Mouse (Mus musculus) midbrain, embryonic 11.5 days (tissue): Measurements from ENCODE around the gene Gm26602. TPM values are rescaled to one million over a fixed set of nuclear protein-coding genes. Genes with fewer than 3 reads are reported as not detected.

Experiments used
- ATAC-seq: fragments of 200-750 bp; cut with Nextera tagmentation; 2 replicates; pipeline ENCODE4 v1.8.0; 2017; ENCODE audit warnings: moderate TSS enrichment, moderate library complexity; ENCODE audit not compliant: low FRiP score
- DNase-seq: peaks from one replicate; pipeline ENCODE4 v3.0.0; 2015; ENCODE audit warnings: low spot score; ENCODE audit errors: missing footprints
- H3K27ac ChIP-seq: fragments of 300-500 bp; sonication (generic); 2 replicates; pipeline ENCODE4 v1.5.1; 2014; ENCODE audit warnings: low read depth, low read length
- H3K27me3 ChIP-seq: fragments of 300-500 bp; sonication (generic); 2 replicates; pipeline ENCODE4 v1.6.1; 2014; ENCODE audit warnings: mild to moderate bottlenecking, low read length, moderate library complexity, mixed read lengths; ENCODE audit not compliant: control insufficient read depth, insufficient read depth
- H3K36me3 ChIP-seq: fragments of 300-500 bp; sonication (generic); 2 replicates; pipeline ENCODE4 v1.6.1; 2014; ENCODE audit warnings: mild to moderate bottlenecking, low read length, moderate library complexity, mixed read lengths; ENCODE audit not compliant: control insufficient read depth, insufficient read depth
- H3K4me1 ChIP-seq: fragments of 300-500 bp; sonication (generic); 2 replicates; pipeline ENCODE4 v1.6.1; 2014; ENCODE audit warnings: low read length; ENCODE audit not compliant: control insufficient read depth, insufficient read depth
- H3K4me2 ChIP-seq: fragments of 300-500 bp; sonication (generic); 2 replicates; pipeline ENCODE4 v1.6.1; 2014; ENCODE audit warnings: mild to moderate bottlenecking, moderate library complexity
- H3K4me3 ChIP-seq: fragments of 300-500 bp; sonication (generic); 2 replicates; pipeline ENCODE4 v1.5.1; 2014; ENCODE audit warnings: low read depth, low read length
- H3K9ac ChIP-seq: fragments of 300-500 bp; sonication (generic); 2 replicates; pipeline ENCODE4 v1.6.1; 2014; ENCODE audit warnings: low read length
- H3K9me3 ChIP-seq: fragments of 300-500 bp; sonication (generic); 2 replicates; pipeline ENCODE4 v1.6.1; 2016; ENCODE audit warnings: low read length; ENCODE audit not compliant: control insufficient read depth
- WGBS: fragments of 180-500 bp; shearing (Covaris S2); extraction: QIAGEN DNeasy Blood & Tissue Kit; methylation state at CpG from one replicate; pipeline ENCODE4 v1.1.7; 2014; 5-methylcytosine and 5-hydroxymethylcytosine counted together
- polyA plus RNA-seq: library from polyadenylated mRNA; unstranded; fragments of >200 nt; fragmentation: Nextera tagmentation; extraction: Ambion mirVana; gene quantifications from 2 replicates; pipeline ENCODE4 v1.2.1, GENCODE M21; 2014

Gene Gm26602
- polyA plus RNA-seq, 1 experiment from 2014 or later, result 20.6 TPM

GRCm38 (mm10) chr10:79927324-79928029 is 16.8 kb downstream of the Gm26602 start:
- H3K4me2 ChIP-seq, result peak overlapping the region; percentile 86
- H3K27ac ChIP-seq, result peak overlapping the region; percentile 27
- 0% methylated on average over 54 of the region's 54 CpGs for WGBS
- peaks cover 22% of the 10 kb centered on the region for H3K4me1 ChIP-seq
- peaks cover 11% of the 10 kb centered on the region for H3K27me3 ChIP-seq
- no peaks in the 10 kb centered on the region for H3K9me3 ChIP-seq
- DNase-seq, result peak; percentile 98
- no peaks in the 10 kb centered on the region for H3K36me3 ChIP-seq
- peak; percentile 49 for ATAC-seq
- H3K4me3 ChIP-seq, result peak overlapping the region; percentile 89
- peak overlapping the region; percentile 82 for H3K9ac ChIP-seq

- H3K27ac ChIP-seq, result peak overlapping the region; percentile 27
- under 1% methylated on average over 28 of the region's 29 CpGs for WGBS
- H3K4me1 ChIP-seq, result peaks cover 28% of the 10 kb centered on the region
- H3K36me3 ChIP-seq, result no peaks in the 10 kb centered on the region
- peaks cover 5% of the 10 kb centered on the region for H3K27me3 ChIP-seq
- DNase-seq, result no peak
- peak overlapping the region; percentile 82 for H3K9ac ChIP-seq
- 0 out of 2 replicates have a peak, but pooled peaks have one; percentile 12 for ATAC-seq
- H3K4me2 ChIP-seq, result peak overlapping the region; percentile 86
- peak overlapping the region; percentile 89 for H3K4me3 ChIP-seq
- no peaks in the 10 kb centered on the region for H3K9me3 ChIP-seq
These were observed 17.5 kb downstream of the Gm26602 start for GRCm38 (mm10) chr10:79928030-79928694.

GRCm38 (mm10) chr10:79928907-79929701 is 18.4 kb downstream of the Gm26602 start:
- Histone ChIP-seq H3K4me1 (peaks cover 36% of the 10 kb centered on the region), H3K27ac (peak overlapping the region; percentile 36), H3K27me3 (peaks cover 4% of the 10 kb centered on the region), H3K9me3 (no peaks in the 10 kb centered on the region), H3K4me3 (peak overlapping the region; percentile 89), H3K36me3 (no peaks in the 10 kb centered on the region), H3K4me2 (peak overlapping the region; percentile 86), H3K9ac (peak overlapping the region; percentile 55)
- DNase-seq, result no peak
- WGBS, result 31% methylated on average over 9 of the region's 9 CpGs
- ATAC-seq, result no peak

- H3K4me3 ChIP-seq, result no peak overlapping the region
- H3K36me3 ChIP-seq, result no peaks in the 10 kb centered on the region
- H3K27me3 ChIP-seq, result peaks cover 4% of the 10 kb centered on the region
- no peak overlapping the region for H3K9ac ChIP-seq
- no peaks in the 10 kb centered on the region for H3K9me3 ChIP-seq
- H3K4me2 ChIP-seq, result no peak overlapping the region
- peaks cover 40% of the 10 kb centered on the region for H3K4me1 ChIP-seq
- no peak overlapping the region for H3K27ac ChIP-seq
- ATAC-seq, result no peak
- DNase-seq, result no peak
- 87% methylated on average over 18 of the region's 18 CpGs for WGBS
These were observed 19.5 kb downstream of the Gm26602 start for GRCm38 (mm10) chr10:79929967-79930825.

GRCm38 (mm10) chr10:79930826-79931186 is 20.1 kb downstream of the Gm26602 start:
- Histone ChIP-seq H3K27me3 (peaks cover 4% of the 10 kb centered on the region), H3K9me3 (no peaks in the 10 kb centered on the region), H3K4me3 (no peak overlapping the region), H3K4me1 (peaks cover 40% of the 10 kb centered on the region), H3K9ac (no peak overlapping the region), H3K27ac (no peak overlapping the region), H3K4me2 (no peak overlapping the region), H3K36me3 (no peaks in the 10 kb centered on the region)
- DNase-seq (no peak), ATAC-seq (no peak)
- 91% methylated on average over 16 of the region's 16 CpGs for WGBS

- DNase-seq (no peak), ATAC-seq (no peak)
- H3K9me3 ChIP-seq, result no peaks in the 10 kb centered on the region
- no peak overlapping the region for H3K9ac ChIP-seq
- H3K36me3 ChIP-seq, result no peaks in the 10 kb centered on the region
- no peaks in the 10 kb centered on the region; the same call in 1 of the 2 replicates for H3K27me3 ChIP-seq
- no peak overlapping the region for H3K4me3 ChIP-seq
- no peak overlapping the region for H3K27ac ChIP-seq
- H3K4me1 ChIP-seq, result peaks cover 34% of the 10 kb centered on the region
- H3K4me2 ChIP-seq, result no peak overlapping the region
- 88% methylated on average over 9 of the region's 9 CpGs for WGBS
These were observed 21.1 kb downstream of the Gm26602 start for GRCm38 (mm10) chr10:79931797-79932196.

- WGBS, result 28% methylated on average over 8 of the region's 8 CpGs
- H3K4me3 ChIP-seq, result no peak overlapping the region
- H3K9ac ChIP-seq, result 0 out of 2 replicates have a peak overlapping the region, but pooled peaks have one; percentile 24
- peaks cover 34% of the 10 kb centered on the region for H3K4me1 ChIP-seq
- no peaks in the 10 kb centered on the region for H3K36me3 ChIP-seq
- no peak for DNase-seq
- ATAC-seq, result no peak
- no peaks in the 10 kb centered on the region; the same call in 1 of the 2 replicates for H3K27me3 ChIP-seq
- no peak overlapping the region; the same call in 1 of the 2 replicates for H3K27ac ChIP-seq
- no peak overlapping the region for H3K4me2 ChIP-seq
- H3K9me3 ChIP-seq, result no peaks in the 10 kb centered on the region
These were observed 22.1 kb downstream of the Gm26602 start for GRCm38 (mm10) chr10:79932736-79933135.

- 0 out of 2 replicates have a peak overlapping the region, but pooled peaks have one; percentile 24 for H3K9ac ChIP-seq
- H3K9me3 ChIP-seq, result no peaks in the 10 kb centered on the region
- no peak for ATAC-seq
- H3K27ac ChIP-seq, result no peak overlapping the region; the same call in 1 of the 2 replicates
- no peak for DNase-seq
- H3K4me2 ChIP-seq, result no peak overlapping the region
- H3K4me3 ChIP-seq, result no peak overlapping the region
- 71% methylated on average over 9 of the region's 9 CpGs for WGBS
- H3K27me3 ChIP-seq, result no peaks in the 10 kb centered on the region; the same call in 1 of the 2 replicates
- H3K36me3 ChIP-seq, result no peaks in the 10 kb centered on the region
- H3K4me1 ChIP-seq, result peaks cover 36% of the 10 kb centered on the region
These were observed 22.6 kb downstream of the Gm26602 start for GRCm38 (mm10) chr10:79933145-79933679.
